In the genomic region with DNA sequence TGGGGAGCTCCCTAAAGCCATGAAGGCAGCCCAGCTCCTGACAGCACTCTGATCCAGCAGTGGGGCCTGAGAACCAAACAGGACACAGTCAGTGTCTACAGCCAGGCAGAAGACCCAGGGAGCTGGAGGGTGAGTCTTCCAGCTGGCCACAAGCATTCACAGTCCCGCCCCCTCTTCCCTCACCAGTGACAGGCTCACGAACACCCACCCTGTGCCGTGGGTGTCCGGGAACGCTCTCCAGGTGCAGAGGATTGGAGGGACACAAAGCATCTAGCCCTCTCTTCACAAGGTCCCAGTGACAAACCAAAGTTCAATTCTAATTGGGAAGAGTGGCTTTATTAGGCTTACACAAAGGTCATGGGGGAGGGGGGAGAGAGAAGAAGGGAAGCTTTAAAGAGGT, we compare ENCODE assay signal across 25 mouse cellular contexts. TPM values are rescaled to one million over a fixed set of nuclear protein-coding genes. Genes with fewer than 3 reads are reported as not detected.
"Had no signal": no experiment of that assay in that cellular context is flagged by ENCODE, and none has a peak within 500 bp of the region (broad histone marks: within the 10 kb centered on the region; RNA-seq: fewer than 3 reads in every experiment).

No protein-coding gene starts in this region.

- H3K9me3 ChIP-seq: intestine, embryonic 15.5 days had no signal

- H3K4me1 ChIP-seq: heart, embryonic 12.5 days; hindbrain, embryonic 10.5 days; hindbrain, embryonic 12.5 days; intestine, embryonic 15.5 days; limb, embryonic 10.5 days; limb, embryonic 12.5 days had no signal

- H3K9ac ChIP-seq: forebrain, postnatal 0 days; heart, embryonic 12.5 days; hindbrain, embryonic 12.5 days; hindbrain, embryonic 14.5 days; intestine, embryonic 15.5 days; limb, embryonic 12.5 days had no signal

- DNase-seq: forebrain, postnatal 0 days; gastrocnemius, postnatal 10 days; gastrocnemius, postnatal 25 days; heart, adult 2 months; heart, postnatal 10 days; heart, postnatal 4 days; kidney, adult 18-20 months; kidney, adult 8-10 months; kidney, postnatal 10 days; kidney, postnatal 25 days; kidney, postnatal 4 days had no signal

- H3K4me2 ChIP-seq: heart, embryonic 12.5 days; hindbrain, embryonic 12.5 days; hindbrain, embryonic 14.5 days; intestine, embryonic 15.5 days; limb, embryonic 12.5 days had no signal

- H3K27me3 ChIP-seq: hindbrain, embryonic 12.5 days; intestine, embryonic 15.5 days; limb, embryonic 12.5 days had no signal

- H3K4me3 ChIP-seq: heart, adult 2 months; heart, embryonic 12.5 days; hindbrain, embryonic 10.5 days; hindbrain, embryonic 12.5 days; intestine, embryonic 15.5 days; layer of hippocampus, adult 2 months; left cerebral cortex, adult 2 months; limb, embryonic 10.5 days; limb, embryonic 12.5 days had no signal

- H3K27ac ChIP-seq: heart, adult 2 months; hindbrain, embryonic 10.5 days; hindbrain, embryonic 12.5 days; hindbrain, embryonic 14.5 days; intestine, embryonic 15.5 days; layer of hippocampus, adult 2 months; left cerebral cortex, adult 2 months; limb, embryonic 10.5 days; limb, embryonic 12.5 days had no signal

- ATAC-seq: forebrain, postnatal 0 days; hindbrain, embryonic 16.5 days; inflammation-experienced regulatory T-cells, adult 6 months; intestine, embryonic 15.5 days; intestine, postnatal 0 days had no signal

- H3K36me3 ChIP-seq: heart, embryonic 12.5 days; hindbrain, embryonic 10.5 days; hindbrain, embryonic 12.5 days; intestine, embryonic 15.5 days; limb, embryonic 10.5 days; limb, embryonic 12.5 days had no signal

RNA-seq across cellular contexts. Expression of a gene that starts 34.2 kb away (rescaled TPM):
- total RNA-seq: granulocyte monocyte progenitor cell, adult 5-6 weeks; liver, adult 2 months had no signal
- polyA plus RNA-seq: inflammation-experienced regulatory T-cells, adult 6 months; liver, adult 2 months had no signal
